Mouse (Mus musculus) left cerebral cortex, adult 11 months (tissue): ENCODE data around the gene Kbtbd13.

Source experiments
- DNase-seq: peaks from one replicate; pipeline ENCODE4 v3.0.0; 2022; ENCODE audit warnings: low spot score

Gene Kbtbd13

DNA sequence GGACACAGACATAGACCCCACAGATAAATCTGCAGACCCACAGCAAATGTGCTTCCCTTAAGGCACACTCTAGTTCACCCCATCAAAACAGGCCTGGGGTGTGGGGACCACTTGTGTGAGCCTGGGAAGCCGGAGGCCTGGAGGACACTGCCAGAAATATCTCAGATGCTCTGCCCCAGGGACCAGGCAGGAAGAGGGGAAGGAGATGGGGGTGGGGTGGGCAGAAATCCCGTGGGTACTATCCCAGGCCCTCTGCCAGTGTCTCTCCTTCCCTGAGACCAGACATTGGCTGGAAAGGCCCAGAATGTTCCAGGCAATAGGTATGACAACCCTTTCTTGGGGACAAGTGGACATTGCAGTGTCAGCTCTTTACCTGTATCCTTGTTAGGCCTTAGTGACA lies 2.2 kb upstream of the Kbtbd13 start:
- no peak for DNase-seq

DNA sequence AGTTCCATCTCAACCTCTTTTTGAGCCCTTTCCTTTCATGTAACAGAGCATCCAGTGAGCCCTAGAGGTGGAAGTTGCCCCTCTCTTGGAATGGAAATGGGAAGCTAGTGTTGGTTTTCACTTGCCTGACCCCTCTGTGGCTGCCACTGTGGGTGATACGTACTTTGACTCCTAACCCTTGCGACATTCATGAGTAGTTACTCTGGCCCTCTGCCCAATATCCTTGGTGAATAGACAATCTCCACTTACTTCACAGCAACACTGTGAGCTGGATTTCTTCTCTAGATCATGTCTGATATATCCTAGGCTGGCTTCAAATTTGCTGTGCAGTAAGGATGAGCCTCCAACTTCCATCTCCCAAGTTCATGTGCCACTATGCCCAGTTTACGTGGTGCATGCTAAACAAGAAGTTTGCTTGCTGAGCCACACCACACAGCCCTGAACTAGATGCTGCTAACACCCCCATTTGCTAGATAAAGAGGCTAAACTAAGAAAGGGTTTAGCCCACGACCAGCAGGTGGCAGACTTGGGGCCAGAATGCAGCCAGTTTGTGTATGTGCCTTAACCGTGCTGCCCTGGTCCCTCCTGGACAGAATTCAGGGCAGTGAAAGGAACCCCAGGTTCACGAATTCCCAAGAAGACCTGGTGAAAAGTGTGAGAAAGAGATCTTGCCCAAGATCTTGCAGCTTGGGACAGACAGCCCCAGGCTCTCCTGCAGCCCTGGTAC lies 1.3 kb upstream of the Kbtbd13 start:
- DNase-seq = no peak

DNA sequence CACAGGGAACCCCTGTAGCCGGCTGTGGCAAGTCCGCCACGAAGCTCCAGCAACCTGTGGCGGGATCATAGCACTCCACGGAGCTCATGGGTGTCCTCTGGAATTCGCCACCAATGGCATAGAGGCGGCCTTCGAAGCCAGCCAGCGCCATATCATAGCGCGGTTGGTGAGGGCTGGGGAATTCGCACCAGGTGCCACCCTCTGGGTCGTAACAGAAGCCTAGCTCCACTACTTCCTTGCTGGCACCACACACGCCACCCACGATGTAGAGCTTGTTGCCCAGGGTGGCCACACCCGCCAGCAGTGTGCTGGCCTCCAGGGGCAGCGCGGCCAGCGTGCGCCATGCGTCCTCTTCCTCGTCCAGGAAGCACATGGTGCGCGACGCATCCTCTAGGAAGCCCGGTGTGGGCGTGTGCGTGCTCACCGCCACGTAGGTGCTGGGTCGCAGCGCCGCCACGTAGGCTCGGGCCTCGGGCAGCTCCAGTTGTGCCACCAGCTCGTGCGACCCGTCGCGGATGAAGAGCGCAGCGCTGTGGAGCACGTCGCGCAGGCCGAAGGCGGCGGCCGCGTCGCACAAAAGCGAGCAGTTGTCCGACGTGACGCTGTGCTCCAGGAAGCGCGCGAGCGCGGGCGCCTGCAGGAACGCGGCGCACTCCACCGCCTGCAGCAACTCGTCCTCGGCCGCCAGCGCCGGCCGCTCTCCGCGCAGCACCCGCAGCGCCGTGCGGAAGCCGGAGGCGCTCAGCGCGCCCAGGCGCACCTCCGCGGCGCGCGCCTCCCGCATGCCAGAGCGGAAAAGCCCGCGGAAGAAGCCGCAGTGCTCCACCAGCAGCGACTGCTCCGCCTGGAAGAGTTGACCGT lies 470 bp downstream of the Kbtbd13 start:
- DNase-seq = no peak

DNA sequence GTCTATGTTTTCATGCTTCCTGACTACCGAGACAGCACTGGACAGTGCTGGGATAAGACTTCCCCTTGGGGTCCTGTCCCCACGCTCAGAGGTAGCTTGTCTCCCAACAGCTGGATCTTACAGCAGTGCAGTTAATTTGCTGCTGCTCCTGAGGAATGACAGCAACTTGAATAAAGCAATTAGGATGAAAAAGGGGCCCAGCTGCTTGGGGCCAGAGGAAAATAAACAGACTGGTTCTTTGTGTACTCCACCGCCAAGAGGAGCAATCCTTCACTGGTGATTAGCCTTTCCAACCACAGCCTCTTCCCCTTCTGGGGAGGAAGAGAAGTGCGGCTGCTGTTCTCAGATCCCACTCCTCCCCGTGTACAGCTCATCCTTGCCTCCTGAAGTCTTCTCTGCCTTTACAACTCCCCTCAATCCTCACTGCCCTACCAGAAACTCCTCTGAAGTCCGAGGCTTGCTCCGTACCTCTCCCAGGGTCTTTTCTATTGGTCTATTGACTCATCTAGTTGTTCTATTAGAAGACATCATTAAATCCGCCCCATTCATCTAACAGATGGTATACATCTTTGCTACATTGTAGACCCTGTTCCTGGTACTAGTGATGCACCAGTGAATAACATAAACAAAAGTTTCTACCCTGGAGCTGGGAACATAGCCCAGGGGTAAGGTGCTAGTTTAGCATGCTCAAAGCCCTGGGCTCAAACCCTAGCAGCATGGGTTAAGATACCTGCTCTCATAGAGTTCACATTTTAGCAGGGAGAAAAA lies 4.9 kb downstream of the Kbtbd13 start:
- no peak for DNase-seq

DNA sequence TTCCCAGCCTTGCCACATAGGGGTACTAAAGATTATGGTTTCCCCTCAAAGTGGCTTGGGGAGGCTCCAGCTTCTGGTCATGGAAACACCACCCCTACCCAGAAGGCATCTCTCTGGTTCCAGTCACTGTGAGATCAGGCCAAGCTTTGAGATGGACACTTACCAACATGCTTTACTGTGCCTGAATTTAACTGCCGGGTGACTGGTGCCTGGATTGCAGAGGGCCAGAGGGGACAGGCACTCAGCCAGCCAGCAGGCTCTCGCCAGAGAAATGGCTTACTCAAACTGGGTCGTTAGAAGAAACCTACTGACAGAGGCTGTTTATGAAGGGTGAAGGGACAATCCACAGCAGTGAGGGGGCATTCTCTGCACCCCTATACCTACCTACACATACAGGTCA lies 7.2 kb downstream of the Kbtbd13 start:
- DNase-seq = no peak

DNA sequence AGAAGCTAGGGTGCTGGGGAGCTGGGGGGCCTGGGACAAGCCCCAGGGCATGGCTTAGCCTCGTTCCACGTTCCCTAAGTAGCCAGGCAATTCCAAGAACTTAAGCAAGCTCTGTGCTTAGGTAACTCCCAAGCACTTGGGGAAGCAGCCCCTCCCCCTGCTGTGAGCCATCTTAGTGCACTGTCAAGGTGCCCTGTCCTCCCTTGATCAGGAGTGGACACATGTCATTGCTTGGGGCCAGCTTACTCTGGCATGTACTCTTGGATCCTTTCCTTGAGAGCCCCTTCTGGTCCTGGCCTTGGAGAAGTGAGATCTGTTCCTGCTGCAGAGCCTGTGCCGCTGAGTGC lies 8.7 kb downstream of the Kbtbd13 start:
- no peak for DNase-seq

DNA sequence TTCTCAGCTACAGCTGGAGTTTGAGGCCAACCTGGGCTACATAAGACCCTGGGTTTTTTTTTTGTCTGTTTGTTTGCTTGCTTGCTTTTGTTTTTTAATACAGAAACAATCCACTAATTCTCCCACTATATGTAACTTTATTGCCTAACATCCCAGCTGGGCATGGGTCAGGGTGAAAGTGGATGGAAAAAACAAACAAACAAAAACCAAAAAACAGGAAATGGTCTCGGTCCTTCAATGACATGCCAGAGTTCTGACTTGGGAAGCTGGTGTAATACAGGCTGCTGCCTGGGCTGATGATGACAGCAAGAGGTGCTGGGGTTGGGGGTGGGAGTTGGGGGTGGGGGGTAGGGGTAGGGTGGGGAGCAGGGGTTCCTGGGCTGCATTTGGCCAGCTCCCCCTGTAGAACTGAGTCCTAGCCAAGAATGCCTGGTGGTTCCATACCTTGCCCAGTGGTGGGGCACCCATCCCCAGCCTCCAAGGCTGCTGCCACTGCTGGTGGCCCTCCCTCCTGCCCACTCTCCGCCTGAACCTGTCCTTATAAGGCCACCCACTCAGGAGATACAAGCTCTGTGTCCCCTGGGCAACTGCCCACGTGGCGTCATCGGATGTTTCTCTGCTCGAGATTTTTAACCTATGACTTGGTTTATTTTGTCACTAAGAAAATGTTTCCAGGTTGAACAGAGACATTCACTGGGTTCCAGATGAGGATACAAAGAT lies 9.3 kb downstream of the Kbtbd13 start:
- DNase-seq = no peak

DNA sequence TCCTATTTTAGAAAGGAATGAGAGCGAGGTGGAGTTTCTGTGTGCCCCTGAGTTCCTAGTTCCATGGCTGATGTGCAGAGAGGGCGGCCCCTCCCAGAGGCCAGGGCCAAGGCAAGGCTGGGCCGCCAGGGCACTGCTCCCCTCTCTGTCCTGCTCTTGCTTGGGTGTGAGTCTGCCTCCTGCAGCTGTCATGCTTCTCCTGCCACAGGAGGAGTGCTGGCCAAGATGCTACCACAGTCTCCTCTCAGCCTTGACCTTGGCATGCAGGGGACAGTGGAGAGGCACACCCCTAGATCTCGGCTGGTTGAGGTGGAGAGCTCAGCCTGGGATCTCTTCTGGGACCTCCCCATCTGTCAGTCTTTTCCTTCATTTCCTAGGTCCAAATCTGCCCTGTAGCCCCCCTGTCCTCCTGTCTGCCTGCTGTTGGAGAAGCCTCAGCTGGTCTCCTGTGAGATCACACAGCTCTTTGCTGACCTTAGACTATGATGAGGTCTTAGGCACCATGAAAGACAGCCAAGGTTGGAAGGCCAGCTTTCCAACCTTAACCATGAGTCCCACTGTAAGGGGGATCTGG lies 10.3 kb downstream of the Kbtbd13 start:
- DNase-seq = no peak

DNA sequence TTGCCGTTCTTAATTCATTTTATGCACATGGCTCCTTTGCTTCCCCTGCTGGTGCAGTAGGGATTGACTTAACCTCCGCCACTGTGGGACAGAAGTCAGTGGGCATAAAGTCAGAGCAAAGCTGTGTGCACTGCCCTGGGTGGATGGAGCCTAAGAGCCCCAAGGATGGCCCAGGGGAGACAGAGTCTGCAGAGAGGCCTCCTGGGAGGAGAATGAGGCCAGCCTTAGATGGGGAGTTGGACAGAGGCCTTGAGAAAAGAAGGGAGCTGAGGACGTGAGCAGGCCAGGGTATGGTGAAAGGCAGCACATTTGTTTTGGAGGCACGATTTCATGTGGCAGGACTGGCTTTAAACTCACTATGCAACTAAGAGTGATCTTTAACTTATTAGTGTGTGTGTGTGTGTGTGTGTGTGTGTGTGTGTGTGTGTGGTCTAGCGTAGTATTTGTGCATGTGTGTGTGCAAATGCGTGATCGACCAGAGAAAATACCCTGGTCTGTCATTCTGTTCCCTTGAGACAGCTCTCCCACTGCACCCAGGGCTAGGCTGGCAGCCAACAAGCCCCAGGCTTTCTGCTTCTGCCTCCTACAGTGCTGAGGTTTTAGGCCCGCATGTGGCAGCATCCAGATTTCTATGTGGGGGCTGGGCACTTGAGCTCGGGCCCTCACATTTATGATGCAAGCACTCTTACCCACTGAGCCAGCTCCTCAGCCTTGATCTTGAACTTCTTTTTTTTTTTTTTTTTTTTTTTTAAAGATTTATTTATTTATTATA lies 16.1 kb downstream of the Kbtbd13 start:
- no peak for DNase-seq

DNA sequence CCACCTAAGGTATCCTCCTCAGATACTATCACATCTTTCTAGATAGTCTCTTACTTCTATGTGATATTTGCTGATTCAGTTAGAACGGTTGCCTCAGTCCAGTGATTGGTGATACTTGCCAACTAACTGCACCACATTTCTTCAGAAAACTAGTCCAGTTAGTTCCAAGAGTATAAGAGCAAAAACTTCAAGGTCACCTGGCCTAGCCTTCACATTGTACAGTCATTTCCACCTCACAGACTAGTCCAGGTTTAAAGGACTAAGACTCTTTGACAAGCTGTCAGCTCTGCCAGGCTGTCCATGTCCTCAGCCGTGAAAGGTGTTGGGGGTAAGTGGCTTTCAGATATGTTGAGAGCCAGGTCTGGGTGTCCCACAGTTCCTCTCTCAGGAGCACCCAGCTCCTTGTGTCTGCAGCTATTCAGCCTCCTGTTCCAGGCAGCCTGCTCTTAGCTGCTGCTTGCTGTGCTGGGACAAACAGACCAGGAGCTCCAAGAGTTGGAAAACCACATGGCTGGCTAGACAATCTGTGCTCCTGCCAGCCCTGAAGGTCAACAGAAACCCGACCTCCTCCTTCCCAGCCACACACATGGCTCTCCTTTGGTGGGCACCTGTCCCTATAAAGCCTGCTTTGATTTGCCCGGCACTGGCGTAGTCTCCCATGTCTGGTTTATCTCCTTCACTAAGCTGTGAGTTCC lies 16.8 kb downstream of the Kbtbd13 start:
- no peak for DNase-seq

DNA sequence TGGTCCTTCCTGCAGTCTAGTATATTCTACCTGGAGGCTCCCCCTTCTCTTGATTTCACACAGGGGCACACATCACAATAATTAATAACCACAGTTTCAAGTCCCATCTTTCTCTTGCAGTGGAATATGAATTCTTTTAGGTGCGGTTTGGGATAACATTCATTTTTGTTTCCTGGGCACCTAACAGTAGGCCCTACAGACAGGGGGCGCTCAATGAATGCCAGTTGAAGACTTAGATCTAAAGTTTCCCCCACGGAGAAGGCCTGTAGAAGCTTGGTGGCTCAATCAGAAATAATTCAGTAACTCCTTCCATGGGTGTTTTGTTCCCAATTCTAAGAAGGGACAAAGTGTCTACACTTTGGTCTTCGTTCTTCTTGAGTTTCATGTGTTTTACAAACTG lies 19.0 kb downstream of the Kbtbd13 start:
- no peak for DNase-seq

DNA sequence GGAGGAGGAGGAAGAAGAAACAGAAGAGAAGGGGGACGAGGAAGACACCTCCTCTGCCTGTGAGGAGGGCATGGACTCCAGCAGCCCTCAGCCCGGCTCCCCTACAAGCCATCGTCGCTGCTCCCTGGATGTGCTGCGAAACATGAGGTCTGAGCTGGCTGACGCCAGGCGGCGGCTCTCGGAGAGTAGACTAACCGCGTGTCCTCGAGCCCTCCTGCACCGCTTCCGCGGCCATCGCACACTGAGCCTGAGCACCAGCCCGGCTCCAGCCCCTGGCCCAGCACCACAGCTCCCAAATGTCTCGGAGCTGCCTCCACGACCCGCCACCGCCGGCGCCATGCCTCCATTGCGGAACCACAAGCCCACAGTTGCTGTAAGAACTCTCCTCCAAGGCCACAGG lies 19.7 kb downstream of the Kbtbd13 start:
- no peak for DNase-seq

DNA sequence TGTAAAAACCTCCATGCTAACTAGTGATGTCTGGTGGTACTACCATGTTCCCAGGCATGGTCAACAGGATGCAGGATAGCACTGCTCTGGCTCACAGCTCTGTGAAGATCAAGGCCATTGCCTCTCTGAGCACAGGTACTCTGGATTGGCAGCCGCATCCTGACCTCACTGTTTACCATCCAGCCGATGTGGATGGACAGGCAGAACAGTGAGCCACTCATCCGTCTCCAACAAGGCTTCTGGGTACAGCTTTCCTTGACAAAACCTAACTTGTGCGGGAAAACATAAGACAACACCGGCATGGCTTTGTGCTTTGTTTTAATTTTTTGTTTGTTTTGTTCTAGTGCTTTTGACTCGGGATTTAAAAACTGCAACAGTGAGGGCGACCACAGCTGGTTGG lies 25.7 kb downstream of the Kbtbd13 start:
- no peak for DNase-seq

DNA sequence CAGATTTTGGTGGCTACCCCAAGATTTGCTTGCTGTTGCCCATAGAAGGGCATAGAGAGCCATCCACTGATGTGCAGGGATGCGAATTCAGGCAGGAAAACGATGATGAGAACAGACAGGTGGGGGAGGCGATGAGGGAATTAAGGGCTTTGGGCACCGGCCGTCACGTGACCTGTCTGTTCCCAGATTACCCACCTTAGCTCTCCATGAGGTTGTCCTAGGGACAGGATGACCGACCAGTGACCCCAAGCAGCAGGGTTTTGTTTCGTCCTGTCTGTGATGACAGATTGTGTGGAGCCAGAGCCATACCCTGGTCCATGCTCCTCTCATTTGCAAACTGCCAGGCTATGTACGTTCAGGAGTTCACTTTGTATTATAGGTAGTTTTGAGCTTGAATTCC lies 27.8 kb downstream of the Kbtbd13 start:
- no peak for DNase-seq

DNA sequence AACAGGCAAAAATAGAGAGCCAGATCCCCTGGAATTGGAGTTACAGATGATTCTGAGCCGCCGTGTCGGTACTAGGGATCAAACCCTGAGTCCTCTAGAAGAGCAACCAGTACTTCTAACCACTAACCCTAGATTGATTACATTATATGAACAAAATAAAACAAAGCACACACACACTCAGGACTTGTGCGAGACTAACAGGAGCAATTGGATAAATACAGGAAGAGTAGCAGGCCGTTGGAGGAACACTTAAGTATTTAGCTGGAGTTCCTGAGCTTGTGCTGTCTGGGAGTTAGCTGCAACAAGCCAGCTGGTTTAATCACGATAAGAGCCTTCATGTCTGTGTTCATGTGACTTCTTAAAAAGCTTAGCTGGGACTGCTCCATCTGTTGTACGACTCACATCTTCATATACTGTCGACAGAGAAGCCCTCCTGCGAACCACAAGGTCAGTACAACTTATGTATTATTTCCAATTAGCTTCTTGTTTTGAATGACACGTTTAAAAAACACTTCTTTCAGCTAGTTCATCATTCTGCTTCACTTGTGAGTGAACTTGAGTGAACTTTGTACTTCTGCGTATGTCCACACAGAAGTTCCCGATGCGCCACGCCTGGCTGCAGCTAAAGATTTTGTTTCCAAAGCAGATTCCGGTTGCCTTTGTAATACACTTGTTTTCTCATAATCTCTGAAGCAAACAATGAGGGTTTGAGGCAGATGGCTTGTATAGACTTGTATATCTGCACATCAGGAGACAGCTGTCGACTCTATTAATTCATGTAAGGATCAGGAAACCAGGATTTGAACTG lies 30.6 kb downstream of the Kbtbd13 start, which contains the start of gene Ubap1l:
Gene Ubap1l, plus strand, starts transcription at position 401 of the 808 bp plus-strand sequence.
- no peak for DNase-seq

DNA sequence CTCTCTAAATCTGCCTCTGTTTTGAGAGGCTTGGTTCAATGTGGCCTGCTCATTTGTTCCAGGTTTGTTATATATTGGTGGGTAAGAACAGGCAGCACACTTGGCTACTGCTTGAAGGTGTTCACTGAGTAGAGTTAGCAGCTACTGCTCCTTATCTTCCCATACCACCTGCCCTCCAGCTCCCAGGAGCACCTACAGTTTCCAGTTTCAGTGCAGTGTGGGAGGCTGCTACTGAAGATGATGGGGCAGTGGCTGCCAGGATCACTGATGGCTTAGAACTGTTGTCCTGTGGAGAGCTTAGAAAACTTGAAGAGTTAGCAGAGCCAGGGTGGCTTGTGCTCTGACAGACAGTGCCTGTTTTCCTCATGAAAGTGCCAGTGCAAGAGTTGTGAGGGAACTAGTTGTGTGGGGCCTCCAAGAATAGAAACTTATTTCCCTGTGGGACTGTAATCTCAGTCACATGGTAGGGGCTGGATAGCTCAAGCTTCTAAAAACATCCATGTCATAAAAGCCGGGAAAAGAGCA lies 32.4 kb downstream of the Kbtbd13 start:
- no peak for DNase-seq

DNA sequence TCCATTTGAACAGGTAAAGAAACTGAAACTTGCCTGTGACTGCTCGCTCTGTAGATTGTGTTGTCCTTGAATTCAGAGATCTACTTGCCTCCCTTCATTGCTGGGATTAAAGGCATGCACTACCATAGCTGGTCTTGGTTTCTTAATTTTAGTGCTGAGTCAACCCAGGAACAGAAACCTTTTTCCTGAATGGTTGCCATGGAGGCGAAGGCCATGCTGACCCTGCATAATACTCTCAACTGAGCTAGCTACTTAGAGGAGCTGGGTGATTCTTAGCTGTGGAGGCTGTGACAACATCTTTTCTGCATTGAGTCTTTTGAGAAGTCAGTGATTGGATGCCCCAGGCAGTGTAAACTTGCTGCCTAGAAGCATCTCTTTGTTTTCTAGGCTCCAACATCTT lies 34.5 kb downstream of the Kbtbd13 start:
- DNase-seq = no peak

DNA sequence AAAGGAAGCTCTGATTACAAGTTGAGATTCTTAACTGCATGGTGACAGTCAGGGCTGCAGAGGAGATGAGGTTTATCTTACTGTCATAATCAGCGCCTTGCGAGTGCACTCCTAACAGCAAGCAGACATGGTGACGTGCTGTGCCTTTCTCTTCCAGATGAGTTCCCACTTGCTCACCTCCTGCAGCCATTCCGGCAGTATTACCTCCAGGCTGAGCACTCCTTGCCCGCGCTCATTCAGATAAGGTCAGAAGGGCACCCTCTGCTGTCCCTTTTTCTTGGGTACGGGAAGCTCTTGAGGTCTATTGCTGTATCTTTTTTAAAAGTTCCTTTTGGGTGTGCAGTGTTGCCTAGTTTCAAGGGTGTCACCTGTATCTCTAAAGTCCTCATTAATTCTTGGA lies 34.9 kb downstream of the Kbtbd13 start:
- no peak for DNase-seq

DNA sequence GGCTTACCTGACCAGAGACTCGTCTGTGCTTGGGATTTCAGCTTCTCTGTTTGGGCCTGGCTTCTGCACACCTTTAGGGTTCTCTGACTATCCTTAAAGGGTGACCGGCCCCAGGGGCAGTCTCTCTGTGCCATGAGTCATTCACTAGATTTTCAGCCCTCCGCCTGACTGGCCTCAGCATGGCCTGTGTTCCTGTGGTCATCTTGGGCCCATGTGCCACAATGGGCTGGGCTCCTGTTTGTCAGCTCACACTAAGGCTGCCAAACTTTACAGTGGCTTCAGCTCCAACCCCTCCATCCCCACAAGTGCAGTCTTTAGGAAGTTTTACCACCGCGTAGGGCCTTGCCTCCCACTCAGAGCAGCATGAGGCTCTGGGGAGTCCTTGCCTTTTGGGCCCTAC lies 38.2 kb downstream of the Kbtbd13 start:
- DNase-seq = no peak
